Comparison of ENCODE assay signal across 8 mouse cellular contexts in the genomic region with DNA sequence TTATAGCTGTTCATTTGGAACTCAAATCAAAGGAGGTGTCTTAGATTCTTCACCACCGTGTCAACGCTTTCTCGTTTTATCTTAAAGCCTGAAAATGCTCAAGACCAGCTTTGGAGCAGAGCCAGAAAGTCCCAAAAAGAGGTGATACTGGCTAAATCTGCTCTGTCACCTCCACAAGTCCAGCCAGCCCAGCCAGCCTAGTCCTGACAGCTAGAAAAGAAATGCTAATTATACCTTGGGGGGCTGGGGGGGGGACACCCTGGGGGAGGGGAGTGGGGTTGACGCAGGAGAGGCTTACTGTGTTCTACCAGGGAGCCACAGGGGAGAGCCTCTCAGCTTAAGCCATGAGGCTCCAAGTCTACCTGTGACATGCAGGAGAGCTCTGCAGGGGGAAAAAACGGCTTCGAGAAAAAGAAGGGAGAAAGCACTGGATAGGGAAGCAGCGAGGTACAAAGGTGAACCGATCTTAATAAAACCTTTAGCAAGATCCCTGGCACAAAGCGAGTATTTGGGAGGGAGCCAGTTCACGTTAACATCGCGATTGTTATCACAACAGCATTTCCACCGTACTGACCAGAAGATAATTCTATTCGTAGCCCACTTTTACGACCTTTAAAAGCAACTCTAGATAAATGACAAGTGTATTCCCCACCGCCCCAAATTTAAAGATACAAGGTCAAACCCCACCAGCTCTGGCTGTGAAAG. TPM values are rescaled to one million over a fixed set of nuclear protein-coding genes. Genes with fewer than 3 reads are reported as not detected.
A peak's percentile ranks its signal among the peaks of the same experiment; 100 is the strongest.
DNase-seq lines count a peak whose midpoint lies in the region; ATAC-seq lines count a peak whose summit lies in the region.

No protein-coding gene starts in this region.

- no peak for DNase-seq in lung, postnatal 36 days
- DNase-seq in brain, adult 2 months (ENCODE audit: low read depth, low spot score) = peak; percentile 70
- DNase-seq in midbrain, embryonic 14.5 days = peak; percentile 39
- DNase-seq in layer of hippocampus, adult 9-11 months = no peak
- DNase-seq in layer of hippocampus, adult 8-10 months (ENCODE audit: low spot score in 2 of 2) = no peak

- H3K27me3 ChIP-seq in lung, embryonic 15.5 days = no peaks in the 10 kb centered on the region
- no peaks in the 10 kb centered on the region for H3K27me3 ChIP-seq in forebrain, embryonic 16.5 days (replicated peaks; ENCODE audit: control insufficient read depth, insufficient read depth, low read length)
- no peaks in the 10 kb centered on the region for H3K27me3 ChIP-seq in kidney, embryonic 16.5 days (ENCODE audit: insufficient read depth, low read length)
- H3K27me3 ChIP-seq in midbrain, embryonic 14.5 days (ENCODE audit: control insufficient read depth, insufficient read depth, low read length) = no peaks in the 10 kb centered on the region

- peak overlapping the region; percentile 94 for H3K4me2 ChIP-seq in lung, embryonic 15.5 days
- peak overlapping the region; percentile 96 for H3K4me2 ChIP-seq in forebrain, embryonic 16.5 days (ENCODE audit: low read length)
- peak overlapping the region; percentile 79 for H3K4me2 ChIP-seq in kidney, embryonic 16.5 days (replicated peaks; ENCODE audit: low read depth, low read length)
- peak overlapping the region; percentile 95 for H3K4me2 ChIP-seq in midbrain, embryonic 14.5 days (ENCODE audit: low read length)

- 4% methylated on average over 16 of the region's 16 CpGs for WGBS in lung, embryonic 15.5 days
- WGBS in forebrain, embryonic 16.5 days = 2% methylated on average over 16 of the region's 16 CpGs
- 6% methylated on average over 16 of the region's 16 CpGs for WGBS in kidney, embryonic 16.5 days
- 3% methylated on average over 16 of the region's 16 CpGs for WGBS in midbrain, embryonic 14.5 days

- H3K27ac ChIP-seq in lung, embryonic 15.5 days = no peak overlapping the region
- no peak overlapping the region for H3K27ac ChIP-seq in forebrain, embryonic 16.5 days (ENCODE audit: low read length)
- H3K27ac ChIP-seq in kidney, embryonic 16.5 days (ENCODE audit: low read length) = no peak overlapping the region
- H3K27ac ChIP-seq in midbrain, embryonic 14.5 days (replicated peaks; ENCODE audit: low read depth, low read length) = peak overlapping the region; percentile 87

- H3K4me3 ChIP-seq in lung, embryonic 15.5 days = peak overlapping the region; percentile 97
- peak overlapping the region; percentile 95 for H3K4me3 ChIP-seq in forebrain, embryonic 16.5 days (replicated peaks; ENCODE audit: low read length)
- peak overlapping the region; percentile 93 for H3K4me3 ChIP-seq in kidney, embryonic 16.5 days (ENCODE audit: low read length)
- H3K4me3 ChIP-seq in midbrain, embryonic 14.5 days (replicated peaks; ENCODE audit: low read depth, low read length) = peak overlapping the region; percentile 89

- H3K9me3 ChIP-seq in lung, embryonic 15.5 days = no peaks in the 10 kb centered on the region
- H3K9me3 ChIP-seq in forebrain, embryonic 16.5 days (ENCODE audit: control insufficient read depth, low read length) = no peaks in the 10 kb centered on the region
- no peaks in the 10 kb centered on the region for H3K9me3 ChIP-seq in kidney, embryonic 16.5 days (ENCODE audit: low read length)
- H3K9me3 ChIP-seq in midbrain, embryonic 14.5 days (ENCODE audit: control insufficient read depth, low read length) = no peaks in the 10 kb centered on the region

- peaks cover 21% of the 10 kb centered on the region for H3K4me1 ChIP-seq in lung, embryonic 15.5 days
- H3K4me1 ChIP-seq in forebrain, embryonic 16.5 days (replicated peaks; ENCODE audit: control insufficient read depth, insufficient read depth, low read length) = peaks cover 15% of the 10 kb centered on the region
- H3K4me1 ChIP-seq in kidney, embryonic 16.5 days (ENCODE audit: insufficient read depth, low read length) = peaks cover 14% of the 10 kb centered on the region
- peaks cover 10% of the 10 kb centered on the region for H3K4me1 ChIP-seq in midbrain, embryonic 14.5 days (ENCODE audit: control insufficient read depth, insufficient read depth, low read length)

- ATAC-seq in lung, embryonic 15.5 days (ENCODE audit: borderline replicate concordance, extremely low read depth, low FRiP score, low TSS enrichment) = no peak
- no peak for ATAC-seq in forebrain, embryonic 16.5 days
- ATAC-seq in kidney, embryonic 16.5 days (ENCODE audit: low FRiP score, low TSS enrichment) = 0 out of 2 replicates have a peak, but pooled peaks have one; percentile 22
- ATAC-seq in midbrain, embryonic 14.5 days (ENCODE audit: low FRiP score, low TSS enrichment) = no peak

- peaks cover 19% of the 10 kb centered on the region for H3K36me3 ChIP-seq in lung, embryonic 15.5 days
- H3K36me3 ChIP-seq in forebrain, embryonic 16.5 days (ENCODE audit: control insufficient read depth, insufficient read depth) = no peaks in the 10 kb centered on the region
- peaks cover 16% of the 10 kb centered on the region for H3K36me3 ChIP-seq in kidney, embryonic 16.5 days (ENCODE audit: insufficient read depth, low read length)
- H3K36me3 ChIP-seq in midbrain, embryonic 14.5 days (ENCODE audit: control insufficient read depth, insufficient read depth, low read length) = 0 out of 2 replicates have a peak, but pooled peaks cover 3% of the 10 kb centered on the region

- H3K9ac ChIP-seq in lung, embryonic 15.5 days = peak overlapping the region; percentile 93
- peak overlapping the region; percentile 90 for H3K9ac ChIP-seq in forebrain, embryonic 16.5 days (replicated peaks; ENCODE audit: low read depth, low read length)
- peak overlapping the region; percentile 90 for H3K9ac ChIP-seq in kidney, embryonic 16.5 days (replicated peaks; ENCODE audit: low read length)
- peak overlapping the region; percentile 86 for H3K9ac ChIP-seq in midbrain, embryonic 14.5 days (replicated peaks; ENCODE audit: low read length)

RNA-seq across cellular contexts. Expression of gene Ndrg3, which starts 1.0 kb away (rescaled TPM):
- 43.2 and 49.7 TPM in 2 replicates for polyA plus RNA-seq in lung, embryonic 15.5 days (2015; fragmentation: Nextera tagmentation; extraction: Ambion mirVana)
- polyA plus RNA-seq in forebrain, embryonic 16.5 days (2015; fragmentation: Nextera tagmentation; extraction: Ambion mirVana) = 150 and 152 TPM in 2 replicates
- 57.7 and 57.9 TPM in 2 replicates for polyA plus RNA-seq in kidney, embryonic 16.5 days (2015; fragmentation: Nextera tagmentation; extraction: Ambion mirVana)
- polyA plus RNA-seq in midbrain, embryonic 14.5 days (2014; fragmentation: Nextera tagmentation; extraction: Ambion mirVana) = 99.3 and 105 TPM in 2 replicates
- 100 to 1,000 TPM; 385 to 449 (median 420) TPM for total RNA-seq in layer of hippocampus, adult 8-10 months (2022)

RNA-seq across cellular contexts. Expression of gene Dsn1, which starts 16.1 kb away (rescaled TPM):
- polyA plus RNA-seq in lung, embryonic 15.5 days (2015; fragmentation: Nextera tagmentation; extraction: Ambion mirVana) = 39.0 and 40.9 TPM in 2 replicates
- polyA plus RNA-seq in forebrain, embryonic 16.5 days (2015; fragmentation: Nextera tagmentation; extraction: Ambion mirVana) = 20.3 and 22.8 TPM in 2 replicates
- polyA plus RNA-seq in kidney, embryonic 16.5 days (2015; fragmentation: Nextera tagmentation; extraction: Ambion mirVana) = 37.9 and 40.2 TPM in 2 replicates
- 7.6 and 13.7 TPM in 2 replicates for polyA plus RNA-seq in midbrain, embryonic 14.5 days (2014; fragmentation: Nextera tagmentation; extraction: Ambion mirVana)
- 1 to 10 TPM; 4.5 to 6.3 (median 5.3) TPM for total RNA-seq in layer of hippocampus, adult 8-10 months (2022)

Comparison
In these comparisons a context has a peak if more than half of its experiments do, and no peak if none do; other contexts are left out.
1. DNase-seq: peak in brain, adult 2 months (single experiment) and midbrain, embryonic 14.5 days (single experiment); none in lung, postnatal 36 days (single experiment), layer of hippocampus, adult 9-11 months (single experiment) and layer of hippocampus, adult 8-10 months (0 of 2).
2. Peak in every context shown above with its lines, with median percentiles within 50 percentile points of each other: H3K4me2 ChIP-seq, H3K4me3 ChIP-seq and H3K9ac ChIP-seq.